Mouse (Mus musculus) hindlimb bud, embryonic 11.5 days (tissue): ENCODE measurements around the gene Adam22.

Source experiments
- DNase-seq: peaks from one replicate; pipeline ENCODE4 v3.0.0-alpha.2; 2012; ENCODE audit warnings: low read depth, low spot score; ENCODE audit errors: extremely low spot score

The Adam22 gene

GRCm38 (mm10) chr5:8367614-8368327 lies at the start of gene Adam22:
Gene Adam22 (minus strand): TSS chr5:8368160.
- DNase-seq, result no peak

DNA sequence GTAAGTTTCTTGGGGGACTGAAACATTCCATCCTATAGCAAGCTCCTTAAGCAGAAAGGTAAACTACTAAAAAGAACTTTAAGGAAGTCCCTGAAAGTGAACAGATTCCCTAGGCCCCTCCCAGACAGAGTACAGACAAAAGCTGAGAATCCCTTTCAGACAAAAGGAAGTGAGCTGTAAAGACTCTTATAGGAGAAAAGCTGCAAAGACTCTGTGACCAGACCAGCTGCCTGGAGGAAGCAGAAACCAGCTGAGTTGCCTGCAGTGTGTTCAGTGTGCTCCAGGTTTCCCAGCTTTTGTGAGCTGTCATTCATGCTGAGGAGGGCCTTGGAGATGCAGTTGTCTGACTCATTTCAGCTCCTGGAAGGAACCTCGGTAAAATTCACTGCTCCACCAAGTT lies 49.5 kb upstream of the Adam22 start:
- no peak for DNase-seq

DNA sequence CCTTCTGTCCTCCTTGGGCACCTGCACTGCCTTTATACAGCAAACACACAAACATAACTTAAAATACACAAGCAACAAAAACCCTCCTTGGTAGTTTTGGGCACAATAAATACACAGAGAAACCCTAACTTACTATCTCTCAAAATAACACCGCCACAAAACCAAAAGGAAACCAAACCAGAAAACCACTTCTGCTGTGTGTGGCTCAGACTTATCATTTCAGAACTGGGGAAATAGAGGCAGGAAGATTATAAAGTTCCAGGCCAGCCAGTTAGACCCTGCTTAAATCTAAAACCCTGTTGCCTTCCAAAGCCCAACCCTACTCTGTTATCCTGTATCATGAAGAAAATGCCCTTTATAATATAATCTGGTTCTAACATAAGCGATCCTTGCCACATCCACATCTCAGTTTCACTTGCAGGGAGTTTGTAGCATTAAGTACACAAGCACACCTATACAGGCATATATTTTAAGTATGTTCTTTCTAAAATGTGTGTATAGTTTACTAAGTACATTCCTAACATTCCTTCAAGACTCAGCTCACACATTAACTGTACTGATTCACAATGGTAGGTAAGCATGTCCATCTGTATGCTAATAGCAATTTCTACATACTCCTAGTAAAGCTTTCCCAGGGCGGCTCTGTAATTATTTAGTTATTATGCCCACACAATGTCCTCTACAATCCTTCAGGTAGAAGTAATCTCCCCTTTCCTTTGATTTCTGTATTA lies 48.9 kb upstream of the Adam22 start:
- DNase-seq, result no peak

- DNase-seq, result no peak
Measured at GRCm38 (mm10) chr5:8408746-8409145, 40.8 kb upstream of the Adam22 start.

DNA sequence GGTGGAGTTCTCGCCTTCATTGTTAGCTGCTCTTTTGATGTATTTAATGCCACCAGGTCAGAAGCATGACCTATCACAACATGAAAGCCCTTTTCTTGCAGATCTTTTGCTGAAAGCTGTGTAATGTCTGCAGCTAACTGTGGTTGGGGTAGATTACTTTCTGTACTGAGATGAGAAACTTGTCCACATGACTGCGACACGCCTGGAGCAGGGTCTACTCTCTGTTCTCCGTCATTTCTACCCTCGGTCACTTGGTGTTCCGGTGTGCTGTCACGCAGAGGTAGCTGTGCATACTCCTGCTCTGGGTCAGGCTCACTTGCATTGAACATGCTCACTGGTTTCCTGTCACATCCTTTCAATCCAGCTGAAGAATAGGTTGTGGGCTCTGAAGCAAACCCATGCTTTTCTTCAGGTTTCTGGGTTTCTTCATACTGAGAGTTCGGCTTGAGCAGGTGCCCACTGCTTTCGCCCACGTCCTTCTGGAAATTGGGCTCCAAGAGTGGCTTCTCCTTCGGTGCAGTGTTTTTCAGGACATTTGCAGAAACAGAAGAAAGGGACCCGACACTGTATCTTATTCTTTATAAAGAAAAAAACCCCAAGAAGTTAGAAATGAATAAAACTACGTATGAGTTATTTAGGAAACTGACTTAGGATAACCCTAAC lies 29.8 kb upstream of the Adam22 start:
- DNase-seq, result no peak

- no peak for DNase-seq
Measured at GRCm38 (mm10) chr5:8393891-8394583, 26.1 kb upstream of the Adam22 start.

- DNase-seq, result no peak
Measured at GRCm38 (mm10) chr5:8374297-8374906, 6.4 kb upstream of the Adam22 start.

DNA sequence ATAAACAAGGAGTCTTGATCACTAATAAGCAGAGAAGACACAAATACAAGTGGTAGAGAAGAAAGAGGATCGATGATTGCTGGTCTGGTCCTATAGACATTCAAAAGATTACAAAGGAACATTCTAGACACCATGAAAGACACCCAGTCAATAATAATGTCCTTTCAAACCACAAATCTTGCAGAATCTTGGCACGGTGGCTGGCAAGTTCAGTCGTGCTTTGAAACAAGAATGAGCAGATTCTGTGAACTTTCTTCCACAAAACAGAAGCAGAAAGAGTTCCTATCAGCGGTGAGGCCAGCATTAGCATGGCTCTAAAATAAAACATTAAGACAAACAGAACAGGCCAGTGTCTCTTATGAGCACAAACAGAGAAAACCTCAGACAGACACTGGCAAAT lies 5.5 kb upstream of the Adam22 start:
- DNase-seq, result no peak

- no peak for DNase-seq
Measured at GRCm38 (mm10) chr5:8368781-8369180, 821 bp upstream of the Adam22 start.

DNA sequence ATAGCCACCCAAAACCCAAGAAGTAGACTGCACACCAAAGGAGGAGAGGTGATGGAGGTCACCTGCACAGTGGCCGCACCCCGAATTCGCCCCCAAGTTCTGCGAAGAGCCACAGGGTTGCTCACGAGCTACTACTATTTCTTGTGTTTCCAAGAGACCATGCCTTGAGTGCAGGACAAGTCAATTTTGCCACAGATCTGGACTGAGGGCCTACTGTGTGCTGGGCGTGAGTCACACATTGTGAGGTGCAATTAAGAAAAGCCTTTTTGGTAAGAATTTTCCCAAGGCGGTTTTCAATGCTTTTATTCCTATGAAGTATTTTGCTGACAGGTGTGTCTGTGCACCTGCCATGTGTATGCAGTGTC lies 350 bp upstream of the Adam22 start:
- DNase-seq, result no peak

GRCm38 (mm10) chr5:8366771-8367613 lies 968 bp downstream of the Adam22 start:
- DNase-seq, result no peak

DNA sequence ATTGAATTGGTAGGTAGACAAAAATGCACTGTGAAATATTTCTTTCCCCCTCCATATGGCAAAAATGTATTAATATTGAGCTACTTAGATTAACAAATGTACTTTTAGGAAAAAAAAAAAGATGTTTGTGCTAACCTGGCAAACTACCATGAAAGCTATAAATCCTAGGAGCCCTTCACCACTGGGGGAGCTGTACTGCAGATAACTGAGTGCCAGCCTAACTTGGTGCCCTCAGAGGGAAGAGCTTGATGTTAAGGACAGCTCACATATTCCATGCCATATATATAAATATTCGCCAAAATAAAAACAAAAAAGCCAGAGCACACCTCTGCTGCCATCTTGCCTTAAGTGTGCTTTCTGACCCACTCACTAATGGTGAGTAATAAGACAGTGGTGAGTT lies 5.6 kb downstream of the Adam22 start:
- DNase-seq, result no peak

- no peak for DNase-seq
Measured at GRCm38 (mm10) chr5:8357677-8358076, 10.3 kb downstream of the Adam22 start.

GRCm38 (mm10) chr5:8356885-8357651 lies 10.9 kb downstream of the Adam22 start:
- DNase-seq, result no peak

DNA sequence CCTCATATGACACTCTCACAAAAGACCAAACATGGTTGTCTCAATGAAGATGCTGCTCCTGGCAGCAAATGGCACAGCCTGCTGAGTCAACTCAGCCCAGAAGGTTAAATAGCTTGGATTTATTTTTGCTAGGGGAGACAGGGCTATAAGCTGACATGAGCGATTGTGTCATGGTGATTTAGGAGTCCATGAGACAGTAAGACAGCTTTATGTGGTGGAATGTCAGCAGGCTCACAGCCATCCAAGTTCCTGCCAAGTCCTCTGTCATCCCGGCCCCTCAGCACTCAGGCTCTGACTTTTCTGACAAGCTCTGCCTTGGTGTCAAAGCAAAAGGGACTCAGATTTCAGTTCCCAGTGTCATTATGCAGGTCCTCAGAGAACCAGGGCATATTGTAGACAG lies 11.6 kb downstream of the Adam22 start:
- DNase-seq, result no peak

GRCm38 (mm10) chr5:8349557-8349956 lies 18.4 kb downstream of the Adam22 start:
- no peak for DNase-seq

GRCm38 (mm10) chr5:8346329-8346728 lies 21.6 kb downstream of the Adam22 start:
- DNase-seq, result no peak

GRCm38 (mm10) chr5:8343296-8343695 lies 24.7 kb downstream of the Adam22 start:
- no peak for DNase-seq

DNA sequence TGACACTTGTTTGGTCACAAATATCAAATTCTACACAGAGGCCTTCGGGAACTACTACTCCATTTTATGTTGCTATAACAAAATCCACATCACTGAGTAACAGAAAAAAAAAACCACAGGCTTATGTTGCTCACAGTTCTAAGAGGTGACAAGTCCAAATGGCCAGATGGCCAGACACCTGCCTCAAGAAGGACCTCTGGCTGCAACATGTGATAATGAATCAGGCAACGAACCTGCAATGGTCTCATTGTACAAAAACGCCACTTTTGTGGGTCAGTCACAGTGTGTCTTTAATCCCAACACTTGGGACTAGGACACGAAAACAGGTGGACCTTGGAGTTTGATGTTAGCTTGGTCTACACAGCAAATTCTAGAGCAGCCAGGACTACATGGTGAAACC lies 26.3 kb downstream of the Adam22 start:
- DNase-seq, result no peak
